Mouse (Mus musculus): ENCODE measurements at regions not wholly inside any gene's neighbourhood (a gene's known extent, or its start where the extent isn't known, plus 50 kb on each side); places are given as distances from the start of the nearest gene placed in this dataset.
A peak's percentile ranks its signal among the peaks of the same experiment; 100 is the strongest.

DNA sequence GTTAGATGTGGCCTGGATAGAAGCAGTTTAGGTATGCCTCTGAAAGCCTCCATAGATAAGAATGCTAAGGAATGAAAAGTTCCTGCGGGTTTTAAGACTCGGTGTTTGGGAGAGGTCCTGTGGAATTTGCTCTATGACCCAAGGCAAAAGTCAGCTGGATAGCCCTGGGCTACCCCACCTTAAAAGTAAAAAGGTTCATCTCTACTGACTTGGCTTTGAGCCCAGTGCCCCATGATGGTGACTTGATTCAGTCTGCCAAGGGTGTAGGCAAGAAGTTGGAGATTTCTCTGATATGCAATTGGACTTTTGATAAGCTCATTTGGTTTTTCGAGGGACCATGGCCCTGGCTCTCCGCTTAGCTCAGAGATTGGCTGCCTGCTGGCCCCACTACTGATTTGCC lies 78.8 kb upstream of the Herc3 start:
- H3K4me1 ChIP-seq (ENCODE audit: control insufficient read depth, insufficient read depth, low read length), result no peaks in the 10 kb centered on the region
- no peaks in the 10 kb centered on the region for H3K9me3 ChIP-seq (replicated peaks; ENCODE audit: control insufficient read depth, low read length, poor library complexity, severe bottlenecking)
- no peak for ATAC-seq
- H3K4me3 ChIP-seq (ENCODE audit: low read depth, low read length), result no peak overlapping the region
- no peaks in the 10 kb centered on the region for H3K27me3 ChIP-seq (ENCODE audit: control insufficient read depth, insufficient read depth, low read depth, low read length)
- 94% methylated on average over 4 of the region's 4 CpGs for WGBS
- no peaks in the 10 kb centered on the region for H3K36me3 ChIP-seq (ENCODE audit: control insufficient read depth, insufficient read depth, low read length)
- no peak overlapping the region for H3K9ac ChIP-seq (ENCODE audit: low read depth, low read length)
- no peak overlapping the region for H3K27ac ChIP-seq (ENCODE audit: low read length)
- H3K4me2 ChIP-seq (ENCODE audit: low read length), result no peak overlapping the region

DNA sequence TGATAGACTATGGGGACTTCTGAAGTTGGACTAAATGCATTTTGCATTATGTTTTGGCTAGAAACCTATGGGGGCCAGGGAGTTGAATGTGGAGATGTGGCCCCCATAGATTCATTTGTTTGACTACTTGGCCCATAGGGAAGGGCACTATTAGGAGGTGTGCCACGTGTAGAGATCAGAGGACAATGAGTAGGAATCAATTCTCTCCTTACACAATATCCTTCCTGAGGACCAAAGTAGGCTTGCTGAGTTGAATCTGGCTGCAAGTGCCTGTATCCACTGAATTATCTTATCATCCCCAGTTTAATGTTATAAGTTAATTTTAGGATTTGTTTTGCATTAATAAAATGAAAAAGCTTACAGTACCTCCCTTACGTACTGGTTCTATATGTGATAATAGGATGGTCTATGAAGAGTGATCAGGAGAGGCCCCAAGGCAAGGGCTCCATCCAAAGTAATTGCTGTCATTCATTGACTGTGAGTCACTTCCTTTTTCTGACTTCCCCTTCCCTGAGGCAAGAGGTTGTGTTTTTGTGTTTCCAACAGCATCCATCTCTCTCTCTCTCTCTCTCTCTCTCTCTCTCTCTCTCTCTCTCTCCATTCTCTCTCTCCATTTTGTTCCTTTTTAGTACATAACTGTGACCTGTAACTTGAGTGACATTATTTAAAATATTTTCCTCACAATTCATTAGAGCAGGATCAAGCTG lies 74.8 kb upstream of the Herc3 start:
- no peak overlapping the region for H3K4me3 ChIP-seq (ENCODE audit: low read depth, low read length)
- H3K4me1 ChIP-seq (ENCODE audit: control insufficient read depth, insufficient read depth, low read length), result no peaks in the 10 kb centered on the region
- 80% methylated on average over 2 of the region's 2 CpGs for WGBS
- H3K27me3 ChIP-seq (ENCODE audit: control insufficient read depth, insufficient read depth, low read depth, low read length), result no peaks in the 10 kb centered on the region
- ATAC-seq, result no peak
- no peak overlapping the region for H3K9ac ChIP-seq (ENCODE audit: low read depth, low read length)
- H3K27ac ChIP-seq (ENCODE audit: low read length), result no peak overlapping the region
- H3K9me3 ChIP-seq (replicated peaks; ENCODE audit: control insufficient read depth, low read length, poor library complexity, severe bottlenecking), result no peaks in the 10 kb centered on the region
- H3K4me2 ChIP-seq (ENCODE audit: low read length), result no peak overlapping the region
- no peaks in the 10 kb centered on the region for H3K36me3 ChIP-seq (ENCODE audit: control insufficient read depth, insufficient read depth, low read length)

DNA sequence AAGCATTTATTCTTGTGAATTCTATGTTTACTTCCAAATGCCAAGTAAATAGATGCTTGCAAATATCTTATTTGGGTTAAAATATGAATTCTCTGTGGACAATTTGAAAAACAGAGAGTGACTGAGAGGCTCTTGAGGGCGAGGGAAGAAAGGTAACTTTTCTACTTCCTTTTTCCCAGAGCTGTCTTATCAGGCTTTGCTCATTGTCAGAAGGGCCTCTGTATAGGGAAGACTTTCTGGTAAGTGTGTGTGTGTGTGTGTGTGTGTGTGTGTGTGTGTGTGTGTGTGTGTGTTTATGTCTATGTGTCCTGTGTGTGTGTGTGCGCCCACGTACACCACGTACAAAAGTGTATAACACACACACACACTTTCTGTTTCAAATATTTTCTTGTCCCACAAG lies 73.9 kb upstream of the Herc3 start:
- no peak overlapping the region for H3K9ac ChIP-seq (ENCODE audit: low read depth, low read length)
- H3K9me3 ChIP-seq (replicated peaks; ENCODE audit: control insufficient read depth, low read length, poor library complexity, severe bottlenecking), result no peaks in the 10 kb centered on the region
- 96% methylated on average over 4 of the region's 4 CpGs for WGBS
- no peak for ATAC-seq
- no peak overlapping the region for H3K4me2 ChIP-seq (ENCODE audit: low read length)
- H3K27ac ChIP-seq (ENCODE audit: low read length), result no peak overlapping the region
- no peaks in the 10 kb centered on the region for H3K4me1 ChIP-seq (ENCODE audit: control insufficient read depth, insufficient read depth, low read length)
- no peaks in the 10 kb centered on the region for H3K27me3 ChIP-seq (ENCODE audit: control insufficient read depth, insufficient read depth, low read depth, low read length)
- H3K36me3 ChIP-seq (ENCODE audit: control insufficient read depth, insufficient read depth, low read length), result no peaks in the 10 kb centered on the region
- H3K4me3 ChIP-seq (ENCODE audit: low read depth, low read length), result no peak overlapping the region

DNA sequence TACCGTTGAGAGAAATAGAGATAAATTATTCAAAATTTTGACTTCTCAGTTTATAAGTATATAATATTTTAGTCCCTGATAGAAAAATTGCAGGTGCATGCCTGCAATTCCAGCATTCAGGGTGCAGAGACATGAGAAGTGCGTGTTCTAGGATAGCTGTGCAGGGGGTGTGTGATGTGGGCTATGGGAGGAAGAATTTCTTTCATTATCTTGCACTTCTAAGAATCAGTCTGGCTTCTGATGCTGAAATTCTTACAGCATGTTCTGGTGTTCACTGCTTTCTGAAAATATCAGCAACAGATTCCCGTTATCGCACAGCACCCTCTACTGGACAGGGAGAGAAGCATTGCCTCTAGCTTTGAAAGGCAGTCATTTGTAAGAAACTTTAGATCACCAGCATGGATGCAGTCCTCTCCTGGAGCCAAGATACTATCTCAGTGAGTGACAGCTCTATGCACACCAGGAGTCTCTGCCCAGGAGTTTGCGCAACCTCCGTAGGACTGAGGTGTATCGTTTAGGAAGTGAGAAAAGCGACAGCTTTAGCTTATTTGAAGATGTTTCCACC lies 60.5 kb upstream of the Herc3 start:
- Histone ChIP-seq H3K36me3 (ENCODE audit: control insufficient read depth, insufficient read depth, low read length) (no peaks in the 10 kb centered on the region), H3K4me2 (ENCODE audit: low read length) (no peak overlapping the region), H3K27ac (ENCODE audit: low read length) (no peak overlapping the region), H3K4me1 (ENCODE audit: control insufficient read depth, insufficient read depth, low read length) (no peaks in the 10 kb centered on the region), H3K27me3 (ENCODE audit: control insufficient read depth, insufficient read depth, low read depth, low read length) (no peaks in the 10 kb centered on the region), H3K4me3 (ENCODE audit: low read depth, low read length) (no peak overlapping the region), H3K9ac (ENCODE audit: low read depth, low read length) (peak overlapping the region; percentile 35; the same call in 1 of the 2 replicates), H3K9me3 (replicated peaks; ENCODE audit: control insufficient read depth, low read length, poor library complexity, severe bottlenecking) (no peaks in the 10 kb centered on the region)
- 23% methylated on average over 8 of the region's 8 CpGs for WGBS
- peak; percentile 48 for ATAC-seq

DNA sequence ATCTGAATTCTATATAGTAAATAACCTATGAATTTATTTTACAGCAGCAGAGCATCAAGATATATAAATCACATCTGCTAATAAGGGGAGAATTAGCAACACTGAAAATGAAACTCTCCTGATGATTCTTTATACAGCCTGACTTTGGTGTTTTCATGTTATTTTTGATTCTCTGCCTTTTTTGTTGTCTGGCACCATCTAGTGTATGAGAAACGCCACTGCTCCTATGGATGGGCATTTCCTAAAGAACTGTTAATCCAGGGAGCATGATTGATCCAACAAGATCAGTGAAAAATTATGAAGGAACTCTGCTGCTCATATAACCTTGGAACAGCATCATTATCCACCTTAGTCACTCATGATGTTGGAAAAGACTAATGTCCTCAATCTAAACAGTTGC lies 59.3 kb upstream of the Herc3 start:
- H3K36me3 ChIP-seq (ENCODE audit: control insufficient read depth, insufficient read depth, low read length), result no peaks in the 10 kb centered on the region
- no peak overlapping the region for H3K4me2 ChIP-seq (ENCODE audit: low read length)
- no peaks in the 10 kb centered on the region for H3K4me1 ChIP-seq (ENCODE audit: control insufficient read depth, insufficient read depth, low read length)
- no peak overlapping the region for H3K4me3 ChIP-seq (ENCODE audit: low read depth, low read length)
- H3K9me3 ChIP-seq (replicated peaks; ENCODE audit: control insufficient read depth, low read length, poor library complexity, severe bottlenecking), result no peaks in the 10 kb centered on the region
- ATAC-seq, result peak; percentile 54; the same call in 1 of the 2 replicates
- no peaks in the 10 kb centered on the region for H3K27me3 ChIP-seq (ENCODE audit: control insufficient read depth, insufficient read depth, low read depth, low read length)
- H3K9ac ChIP-seq (ENCODE audit: low read depth, low read length), result no peak overlapping the region
- 0% methylated on average over 1 of the region's 1 CpGs for WGBS
- no peak overlapping the region for H3K27ac ChIP-seq (ENCODE audit: low read length)
